Mouse (Mus musculus): ENCODE measurements around the gene Fabp7.

DNA sequence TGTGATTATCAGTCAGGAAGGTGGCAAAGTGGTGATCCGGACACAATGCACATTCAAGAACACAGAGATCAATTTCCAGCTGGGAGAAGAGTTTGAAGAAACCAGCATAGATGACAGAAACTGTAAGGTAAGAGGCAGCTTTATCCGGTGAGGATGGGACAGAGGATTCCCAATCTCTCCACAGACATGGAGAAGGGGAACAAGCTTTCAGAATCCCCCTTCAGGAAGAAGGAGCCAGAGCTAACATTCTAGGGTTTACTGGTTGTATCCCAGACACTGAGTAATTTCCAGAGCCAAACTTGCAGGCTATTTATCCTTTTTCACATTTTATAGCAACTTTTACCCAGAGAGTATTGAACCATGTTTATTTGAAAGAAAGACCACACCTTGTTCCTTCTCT, 871 bp downstream of the Fabp7 start:
- TF ChIP-seq POLR2A (IDR thresholded peaks at IDR 0.05; ENCODE audit: borderline replicate concordance, extremely low read depth, insufficient read depth, insufficient read length, poor library complexity, severe bottlenecking) (no peak), CTCF (IDR thresholded peaks at IDR 0.05; ENCODE audit: borderline replicate concordance, extremely low read depth, insufficient read depth, insufficient read length) (no peak)

All from brain, embryonic 14.5 days (tissue).